Mouse (Mus musculus) bone marrow macrophage, adult 2 months (primary cell): ENCODE data around the gene Cbx7. TPM values are rescaled to one million over a fixed set of nuclear protein-coding genes. Genes with fewer than 3 reads are reported as not detected.

Experiments
- H3K27ac ChIP-seq: 2 replicates; pipeline ENCODE4 v1.5.1; 2012; ENCODE audit warnings: low read depth, low read length; ENCODE audit not compliant: insufficient read depth
- H3K4me1 ChIP-seq: 2 replicates; pipeline ENCODE4 v1.6.1; 2012; ENCODE audit warnings: low read length; ENCODE audit not compliant: control insufficient read depth, insufficient read depth
- H3K4me3 ChIP-seq: 2 replicates; pipeline ENCODE4 v1.5.1; 2012; ENCODE audit warnings: mild to moderate bottlenecking, low read length, moderate library complexity; ENCODE audit not compliant: insufficient read depth
- CTCF ChIP-seq: IDR thresholded peaks from 2 replicates; pipeline ENCODE4 v1.5.1; 2012; ENCODE audit warnings: low read depth, mild to moderate bottlenecking, low read length, moderate library complexity
- POLR2A ChIP-seq: IDR thresholded peaks from 2 replicates; pipeline ENCODE4 v1.6.1; 2012; ENCODE audit warnings: mild to moderate bottlenecking, low read depth, low read length, borderline replicate concordance
- polyA plus RNA-seq: library from polyadenylated mRNA; stranded (reverse); fragments of >200 nt; gene quantifications from 2 replicates; pipeline ENCODE4 v1.2.4, GENCODE M21; 2012; ENCODE audit not compliant: missing spikeins, insufficient read depth, insufficient read length

Cbx7 gene
- polyA plus RNA-seq, 1 experiment: 18.5 TPM

GRCm38 (mm10) chr15:80003581-80003980 is 32.7 kb upstream of the Cbx7 start:
- Histone ChIP-seq H3K4me1 (peaks cover 16% of the 10 kb centered on the region), H3K27ac (no peak overlapping the region), H3K4me3 (no peak overlapping the region)
- no peak for TF ChIP-seq POLR2A
- TF ChIP-seq CTCF: no peak

GRCm38 (mm10) chr15:80001601-80002000 is 30.7 kb upstream of the Cbx7 start:
- no peak for TF ChIP-seq POLR2A
- no peak for TF ChIP-seq CTCF
- Histone ChIP-seq H3K4me3 (no peak overlapping the region), H3K4me1 (peaks cover 14% of the 10 kb centered on the region), H3K27ac (no peak overlapping the region)

GRCm38 (mm10) chr15:80000694-80001093 is 29.8 kb upstream of the Cbx7 start:
- TF ChIP-seq CTCF (no peak), POLR2A (no peak)
- H3K4me1 ChIP-seq: peaks cover 5% of the 10 kb centered on the region
- H3K4me3 ChIP-seq: no peak overlapping the region
- H3K27ac ChIP-seq: no peak overlapping the region

- TF ChIP-seq CTCF (no peak), POLR2A (no peak)
These were observed 27.1 kb upstream of the Cbx7 start for GRCm38 (mm10) chr15:79997988-79998387.

GRCm38 (mm10) chr15:79996781-79997180 is 25.9 kb upstream of the Cbx7 start:
- no peak for TF ChIP-seq CTCF
- TF ChIP-seq POLR2A: no peak
- Histone ChIP-seq H3K4me3 (no peak overlapping the region), H3K4me1 (no peaks in the 10 kb centered on the region), H3K27ac (no peak overlapping the region)

More at GRCm38 (mm10) chr15:79997988-79998387, 27.1 kb upstream of the Cbx7 start:
- Histone ChIP-seq H3K4me3 (no peak overlapping the region), H3K4me1 (no peaks in the 10 kb centered on the region), H3K27ac (no peak overlapping the region)

GRCm38 (mm10) chr15:79995552-79995951 is 24.6 kb upstream of the Cbx7 start:
- Histone ChIP-seq H3K27ac (no peak overlapping the region), H3K4me3 (no peak overlapping the region), H3K4me1 (no peaks in the 10 kb centered on the region)
- TF ChIP-seq CTCF: no peak
- TF ChIP-seq POLR2A: no peak

GRCm38 (mm10) chr15:79994566-79994965 is 23.6 kb upstream of the Cbx7 start:
- no peak for TF ChIP-seq POLR2A
- TF ChIP-seq CTCF: no peak
- Histone ChIP-seq H3K27ac (no peak overlapping the region), H3K4me3 (no peak overlapping the region), H3K4me1 (no peaks in the 10 kb centered on the region)

- no peak for TF ChIP-seq CTCF
- no peak for TF ChIP-seq POLR2A
- Histone ChIP-seq H3K4me1 (no peaks in the 10 kb centered on the region), H3K27ac (no peak overlapping the region), H3K4me3 (no peak overlapping the region)
These were observed 15.3 kb upstream of the Cbx7 start for GRCm38 (mm10) chr15:79986182-79986581.

GRCm38 (mm10) chr15:79985471-79985870 is 14.6 kb upstream of the Cbx7 start:
- TF ChIP-seq CTCF (no peak), POLR2A (no peak)
- Histone ChIP-seq H3K4me3 (no peak overlapping the region), H3K27ac (no peak overlapping the region), H3K4me1 (no peaks in the 10 kb centered on the region)

- no peak overlapping the region for H3K27ac ChIP-seq
These were observed 13.2 kb upstream of the Cbx7 start for GRCm38 (mm10) chr15:79984152-79984551.

GRCm38 (mm10) chr15:79980716-79981115 is 9.8 kb upstream of the Cbx7 start:
- Histone ChIP-seq H3K27ac (no peak overlapping the region), H3K4me3 (no peak overlapping the region), H3K4me1 (no peaks in the 10 kb centered on the region)
- no peak for TF ChIP-seq CTCF
- no peak for TF ChIP-seq POLR2A

More at GRCm38 (mm10) chr15:79984152-79984551, 13.2 kb upstream of the Cbx7 start:
- H3K4me3 ChIP-seq: no peak overlapping the region
- TF ChIP-seq POLR2A (no peak), CTCF (no peak)
- H3K4me1 ChIP-seq: no peaks in the 10 kb centered on the region
